Mouse (Mus musculus) small intestine, adult 2 months (tissue): Measurements from ENCODE around the gene Fgf12.

Source experiments
- CTCF ChIP-seq: fragments of 200-500 bp; IDR thresholded peaks from 2 replicates; pipeline ENCODE4 v1.5.1; 2012; ENCODE audit warnings: low read depth, mild to moderate bottlenecking, control low read depth, inconsistent platforms, low read length, moderate library complexity, mixed read lengths; ENCODE audit not compliant: insufficient replicate concordance, insufficient read length; ENCODE audit errors: extremely low read depth
- POLR2A ChIP-seq: fragments of 200-500 bp; IDR thresholded peaks from 2 replicates; pipeline ENCODE4 v1.6.1; 2012; ENCODE audit warnings: low read depth, mild to moderate bottlenecking, control low read depth, inconsistent platforms, low read length, moderate library complexity

DNA sequence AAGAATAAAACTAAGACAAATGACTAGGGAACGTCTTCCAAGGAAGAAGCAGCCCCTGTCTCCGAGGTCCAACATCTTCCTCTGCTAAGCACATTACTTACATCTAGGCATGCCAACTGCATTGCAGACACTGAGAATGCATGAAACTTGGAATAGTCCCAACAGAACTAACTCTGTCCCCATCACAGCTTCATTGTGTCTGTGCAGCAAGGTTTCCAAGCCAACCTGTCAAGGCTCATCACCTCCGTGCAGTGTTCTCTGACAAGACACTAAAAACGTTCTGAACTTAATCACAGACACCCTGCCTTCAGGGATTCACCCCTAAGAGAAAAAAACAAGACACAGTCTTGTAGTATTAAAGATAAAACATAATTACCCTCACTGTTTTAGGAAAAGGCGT lies 495.0 kb downstream of the Fgf12 start:
- TF ChIP-seq CTCF (no peak), POLR2A (no peak)
